Mouse (Mus musculus): ENCODE results near the gene Bpnt1. TPM values are rescaled to one million over a fixed set of nuclear protein-coding genes. Genes with fewer than 3 reads are reported as not detected.
A peak's percentile ranks its signal among the peaks of the same experiment; 100 is the strongest.

Gene Bpnt1
- total RNA-seq, 4 experiments from 2014 or later = 21.7 to 37.3 (median 30.3) TPM

GRCm38 (mm10) chr1:185331364-185331763 is 585 bp upstream of the Bpnt1 start:
- no peak for DNase-seq (ENCODE audit: low spot score)

- DNase-seq (ENCODE audit: low spot score) = no peak
Measured at GRCm38 (mm10) chr1:185333651-185334050, 1.7 kb downstream of the Bpnt1 start.

- DNase-seq (ENCODE audit: low spot score) = no peak
Measured at GRCm38 (mm10) chr1:185334136-185334535, 2.2 kb downstream of the Bpnt1 start.

GRCm38 (mm10) chr1:185335231-185335765 is 3.3 kb downstream of the Bpnt1 start:
- no peak for DNase-seq (ENCODE audit: low spot score)

GRCm38 (mm10) chr1:185336535-185336934 is 4.6 kb downstream of the Bpnt1 start:
- DNase-seq (ENCODE audit: low spot score) = no peak

GRCm38 (mm10) chr1:185342441-185342840 is 10.5 kb downstream of the Bpnt1 start:
- no peak for DNase-seq (ENCODE audit: low spot score)

GRCm38 (mm10) chr1:185343422-185343821 is 11.5 kb downstream of the Bpnt1 start:
- no peak for DNase-seq (ENCODE audit: low spot score)

- DNase-seq (ENCODE audit: low spot score) = no peak
Measured at GRCm38 (mm10) chr1:185346188-185346587, 14.2 kb downstream of the Bpnt1 start.

GRCm38 (mm10) chr1:185349741-185350140 is 17.8 kb downstream of the Bpnt1 start:
- DNase-seq (ENCODE audit: low spot score) = no peak

- no peak for DNase-seq (ENCODE audit: low spot score)
Measured at GRCm38 (mm10) chr1:185350611-185351010, 18.7 kb downstream of the Bpnt1 start.

- DNase-seq (ENCODE audit: low spot score) = no peak
Measured at GRCm38 (mm10) chr1:185352151-185352550, 20.2 kb downstream of the Bpnt1 start.

- no peak for DNase-seq (ENCODE audit: low spot score)
Measured at GRCm38 (mm10) chr1:185353351-185353750, 21.4 kb downstream of the Bpnt1 start.

- no peak for DNase-seq (ENCODE audit: low spot score)
Measured at GRCm38 (mm10) chr1:185354731-185355130, 22.8 kb downstream of the Bpnt1 start.

- no peak for DNase-seq (ENCODE audit: low spot score)
Measured at GRCm38 (mm10) chr1:185356246-185356645, 24.3 kb downstream of the Bpnt1 start.

GRCm38 (mm10) chr1:185358211-185358610 is 26.3 kb downstream of the Bpnt1 start:
- no peak for DNase-seq (ENCODE audit: low spot score)

- peak; percentile 98 for DNase-seq (ENCODE audit: low spot score)
Measured at GRCm38 (mm10) chr1:185362677-185363520, 30.9 kb downstream of the Bpnt1 start, which contains the start of gene Eprs. TSS of gene Eprs (plus strand) at chr1:185363044.

GRCm38 (mm10) chr1:185363526-185364182 is 31.7 kb downstream of the Bpnt1 start:
- peak; percentile 36 for DNase-seq (ENCODE audit: low spot score)

- no peak for DNase-seq (ENCODE audit: low spot score)
Measured at GRCm38 (mm10) chr1:185364183-185364540, 32.2 kb downstream of the Bpnt1 start.

- no peak for DNase-seq (ENCODE audit: low spot score)
Measured at GRCm38 (mm10) chr1:185367383-185367782, 35.4 kb downstream of the Bpnt1 start.

GRCm38 (mm10) chr1:185369979-185370378 is 38.0 kb downstream of the Bpnt1 start:
- no peak for DNase-seq (ENCODE audit: low spot score)

- no peak for DNase-seq (ENCODE audit: low spot score)
Measured at GRCm38 (mm10) chr1:185376390-185376789, 44.4 kb downstream of the Bpnt1 start.

GRCm38 (mm10) chr1:185377429-185377828 is 45.5 kb downstream of the Bpnt1 start:
- DNase-seq (ENCODE audit: low spot score) = no peak

GRCm38 (mm10) chr1:185401615-185402014 is 69.7 kb downstream of the Bpnt1 start:
- no peak for DNase-seq (ENCODE audit: low spot score)
